Mouse (Mus musculus) cerebellum, adult 8-10 months (tissue): ENCODE measurements around the gene Hmgcl.
A peak's percentile ranks its signal among the peaks of the same experiment; 100 is the strongest.

Source experiments
- DNase-seq: peaks from one replicate; pipeline ENCODE4 v3.0.0; 2022

The Hmgcl gene

DNA sequence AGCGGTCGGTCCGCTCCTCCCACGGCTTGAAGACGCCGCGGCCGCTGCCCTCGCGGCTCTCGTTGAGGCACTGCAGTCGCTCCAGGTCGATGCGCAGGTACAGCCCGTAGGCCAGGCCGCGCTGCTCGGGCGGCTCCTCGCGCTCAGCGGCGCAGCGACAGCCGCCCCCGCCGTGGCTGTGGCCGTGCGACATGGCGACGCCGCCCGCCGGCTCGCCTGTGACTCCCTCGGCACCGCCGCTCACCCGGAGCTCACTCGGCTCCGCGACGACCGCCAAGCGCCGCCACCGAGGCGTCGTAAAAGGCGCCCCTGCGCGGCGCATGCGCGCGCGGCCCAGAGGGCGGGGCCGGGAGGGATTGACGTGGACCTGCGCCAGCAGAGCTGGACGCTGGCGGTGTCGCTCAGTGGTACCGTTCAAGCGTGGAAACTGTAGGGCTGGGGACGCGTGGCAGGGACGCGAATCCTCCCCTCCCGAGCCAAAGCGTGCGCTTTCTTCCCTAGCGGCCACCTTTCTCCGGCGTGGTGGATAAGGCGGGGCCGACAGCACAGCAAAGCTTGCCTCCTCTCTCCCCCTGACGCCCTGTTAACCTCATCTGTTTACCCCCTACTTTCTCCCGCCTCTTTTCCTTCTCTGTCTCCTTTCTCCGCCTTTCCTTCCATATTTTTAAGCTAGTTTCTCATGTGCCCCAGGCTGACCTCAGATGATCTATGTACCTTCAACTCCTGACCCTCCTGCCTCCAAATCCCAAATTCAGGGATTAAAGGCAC is 40.9 kb downstream of the Hmgcl start, which contains the start of gene Pithd1:
Gene Pithd1, minus strand, starts transcription at position 322 of the 768 bp plus-strand sequence.
- DNase-seq = peak; percentile 95

- DNase-seq = peak; percentile 20
Measured at GRCm38 (mm10) chr4:135987714-135988113, 41.5 kb downstream of the Hmgcl start.

GRCm38 (mm10) chr4:135993941-135994340 is 47.7 kb downstream of the Hmgcl start:
- DNase-seq = no peak

GRCm38 (mm10) chr4:135995118-135995517 is 48.9 kb downstream of the Hmgcl start:
- DNase-seq = no peak

DNA sequence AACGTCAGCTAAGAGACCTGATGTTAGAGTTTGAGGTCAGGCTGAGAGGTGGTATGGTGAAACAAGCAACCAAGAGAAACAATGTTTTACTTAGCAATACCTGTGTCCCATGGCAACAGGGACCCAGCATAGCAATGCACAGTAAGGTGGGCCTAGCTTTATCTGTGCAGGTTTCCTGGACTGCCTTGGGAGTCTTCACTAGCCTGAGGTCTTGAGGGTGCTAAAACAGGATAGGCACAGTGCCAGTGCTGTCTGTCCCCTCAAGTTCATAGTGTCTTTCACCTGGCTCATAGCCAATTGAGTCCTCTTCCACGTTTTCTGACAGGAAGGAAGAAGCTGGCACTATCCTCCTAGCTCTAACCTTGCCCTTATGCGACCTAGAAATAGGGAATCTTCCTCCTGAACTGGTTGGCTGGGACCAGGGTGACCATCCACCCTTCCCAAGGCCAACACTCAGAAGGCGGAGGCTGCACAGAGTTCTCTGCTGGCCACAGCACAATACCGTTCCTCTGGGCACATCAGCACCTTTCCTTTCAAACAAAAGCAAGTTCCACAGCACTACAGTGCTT is 57.9 kb downstream of the Hmgcl start:
- DNase-seq = no peak

DNA sequence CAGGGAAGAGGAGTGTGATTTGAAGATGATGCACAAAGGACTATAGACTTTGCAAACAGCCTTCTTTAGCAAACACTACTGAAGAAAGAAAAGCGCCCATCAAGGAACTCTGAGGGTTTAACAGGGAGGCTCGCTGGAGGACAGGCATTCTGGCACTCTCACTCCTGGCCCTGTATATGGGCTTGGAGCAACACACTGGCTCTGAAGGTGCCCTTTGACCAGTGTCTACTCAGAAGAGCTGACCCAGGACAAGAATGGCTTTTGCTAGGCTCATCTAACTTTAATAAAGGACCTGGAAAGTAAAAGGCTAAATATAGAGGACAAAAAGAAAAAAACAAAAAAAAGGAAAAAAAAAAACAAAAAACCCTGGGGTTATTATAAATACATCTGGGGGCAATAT is 58.7 kb downstream of the Hmgcl start:
- no peak for DNase-seq

- DNase-seq = no peak
Measured at GRCm38 (mm10) chr4:136006821-136007220, 60.6 kb downstream of the Hmgcl start.

GRCm38 (mm10) chr4:136008782-136009447 is 62.7 kb downstream of the Hmgcl start:
- no peak for DNase-seq

GRCm38 (mm10) chr4:136010586-136010985 is 64.3 kb downstream of the Hmgcl start:
- no peak for DNase-seq
